Mouse (Mus musculus) frontal cortex, postnatal 10 days (tissue): Measurements from ENCODE around the gene Dll3.

ENCODE experiments used
- DNase-seq, 2 experiments: peaks; one replicate each; pipeline ENCODE4 v3.0.0; 2022; ENCODE audit warnings: low spot score in 2 of 2, mixed read lengths in 1 of 2

The Dll3 gene

DNA sequence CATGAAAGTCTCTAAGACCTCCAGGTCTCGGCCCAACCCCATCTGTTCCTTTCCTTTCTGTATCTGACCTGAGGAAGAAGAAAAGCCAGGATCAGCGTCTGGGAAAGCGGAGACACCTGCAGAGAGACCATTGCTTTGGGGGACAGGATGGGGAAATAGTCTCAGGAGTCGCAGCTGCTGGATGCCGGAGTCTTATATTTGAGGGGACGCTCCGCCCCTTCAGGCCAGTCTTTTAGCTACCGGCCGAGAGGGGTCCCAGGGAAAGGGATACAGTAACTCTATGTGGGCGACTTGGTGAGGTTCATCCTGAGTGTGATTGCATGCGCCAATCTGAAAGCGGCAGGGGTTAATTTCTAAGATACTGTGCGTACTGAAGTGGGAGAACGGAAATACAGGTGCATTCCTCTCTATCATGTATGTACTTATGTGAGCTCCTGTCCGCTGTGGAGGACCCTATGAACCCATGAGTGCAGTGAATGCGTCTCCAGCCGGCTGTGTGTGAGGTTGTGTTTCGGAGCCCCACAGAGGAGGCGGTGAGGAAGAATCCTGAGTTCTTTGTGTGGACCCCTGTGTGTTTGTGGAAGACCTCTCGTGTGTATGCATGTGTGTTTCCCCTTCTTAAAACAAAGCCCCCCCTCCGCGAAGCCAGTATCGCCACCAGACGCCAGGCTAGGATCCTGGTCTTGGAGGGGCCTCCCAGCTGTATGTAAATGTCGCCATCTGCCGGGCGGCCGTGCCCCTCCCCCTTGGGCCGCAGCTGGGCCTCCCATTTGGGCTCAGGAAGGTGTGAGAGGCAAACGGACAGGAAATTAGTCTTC is at the start of gene Dll3:
Dll3 (minus strand) TSS at position 623 of the 818 bp plus-strand sequence.
- DNase-seq = peak; percentile 50 to 55

DNA sequence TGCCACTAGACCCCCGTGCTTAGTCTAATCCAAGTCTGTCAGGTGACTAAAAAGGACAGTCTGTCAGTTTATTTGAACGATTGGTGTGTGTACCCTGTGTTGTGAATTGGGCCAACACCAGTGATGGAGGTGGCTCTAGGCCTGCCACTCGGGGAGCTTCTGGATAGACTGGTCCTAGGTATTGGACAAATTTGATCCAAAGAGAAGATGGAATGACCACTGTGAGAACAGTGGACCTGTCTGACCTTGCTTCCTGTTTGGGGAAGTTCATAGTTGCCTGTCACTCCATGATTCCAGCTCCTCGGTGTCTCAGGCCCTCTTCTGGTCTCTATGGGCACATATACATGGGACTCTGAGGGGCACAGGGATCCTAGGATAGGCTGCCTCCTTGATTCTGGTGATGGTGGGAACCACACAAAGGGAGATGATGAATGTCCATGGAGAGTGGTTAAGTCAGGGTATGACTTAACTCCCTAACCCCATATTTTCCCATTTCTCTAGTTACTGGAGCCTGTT is 49.7 kb upstream of the Dll3 start:
- no peak for DNase-seq

GRCm38 (mm10) chr7:28350155-28350883 is 48.3 kb upstream of the Dll3 start, which contains the start of gene Rps16:
Gene Rps16, plus strand, starts transcription at chr7:28350652.
- DNase-seq = peak; percentile 94 to 98

- DNase-seq = no peak
Measured at GRCm38 (mm10) chr7:28348601-28349000, 46.6 kb upstream of the Dll3 start.

DNA sequence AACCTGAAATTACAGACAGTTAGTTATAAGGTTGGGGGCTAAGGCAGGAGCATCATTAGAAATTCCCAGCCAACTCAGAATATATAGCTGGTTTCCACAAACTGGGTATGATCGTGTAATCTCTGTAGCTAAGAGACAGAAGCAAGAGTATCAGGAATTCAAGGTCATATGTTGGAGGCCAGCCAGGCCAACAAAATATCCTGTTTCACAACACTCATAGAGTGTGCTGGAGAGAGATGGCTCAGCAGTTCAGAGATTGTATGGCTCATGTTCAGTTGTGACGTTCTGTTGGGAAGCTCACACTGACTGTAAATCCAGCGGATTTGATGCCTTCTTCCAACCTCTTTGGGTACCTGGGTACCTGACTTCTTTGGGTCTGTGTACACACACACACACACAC is 45.7 kb upstream of the Dll3 start:
- DNase-seq = no peak

GRCm38 (mm10) chr7:28344637-28345036 is 42.6 kb upstream of the Dll3 start:
- DNase-seq = no peak

GRCm38 (mm10) chr7:28341381-28341780 is 39.3 kb upstream of the Dll3 start:
- no peak for DNase-seq

DNA sequence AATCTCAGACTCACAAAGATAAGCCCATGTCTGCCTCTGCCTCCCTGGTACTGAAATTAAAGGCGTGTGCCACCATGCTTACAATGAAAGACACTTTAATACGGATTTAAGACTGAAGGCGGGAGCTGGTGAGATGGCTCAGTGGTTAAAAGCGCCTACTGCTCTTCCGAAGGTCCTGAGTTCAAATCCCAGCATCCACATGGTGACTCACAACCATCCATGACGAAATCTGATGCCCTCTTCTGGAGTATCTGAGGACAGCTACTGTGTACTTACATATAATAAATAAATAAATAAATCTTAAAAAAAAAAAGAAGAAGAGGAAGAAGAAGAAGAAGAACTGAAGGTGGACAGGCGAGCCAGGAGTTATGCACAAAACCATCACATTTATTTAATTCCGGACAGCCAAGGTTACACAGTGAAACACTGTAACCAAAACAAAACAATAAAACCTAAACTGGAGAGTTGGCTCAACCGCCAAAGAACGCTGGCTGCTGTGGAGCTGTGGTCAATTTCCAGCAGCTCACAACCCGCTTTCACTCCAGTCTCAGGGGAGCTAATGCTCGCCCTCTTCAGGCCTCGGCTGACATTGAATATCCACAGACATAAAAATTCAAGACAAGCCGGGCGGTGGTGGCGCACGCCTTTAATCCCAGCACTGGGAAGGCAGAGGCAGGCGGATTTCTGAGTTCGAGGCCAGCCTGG is 37.3 kb upstream of the Dll3 start:
- DNase-seq = no peak

GRCm38 (mm10) chr7:28338108-28338998 is 36.3 kb upstream of the Dll3 start, which contains the start of gene Supt5:
Gene Supt5, minus strand, starts transcription at chr7:28338746.
- DNase-seq = peak; percentile 95 to 96

DNA sequence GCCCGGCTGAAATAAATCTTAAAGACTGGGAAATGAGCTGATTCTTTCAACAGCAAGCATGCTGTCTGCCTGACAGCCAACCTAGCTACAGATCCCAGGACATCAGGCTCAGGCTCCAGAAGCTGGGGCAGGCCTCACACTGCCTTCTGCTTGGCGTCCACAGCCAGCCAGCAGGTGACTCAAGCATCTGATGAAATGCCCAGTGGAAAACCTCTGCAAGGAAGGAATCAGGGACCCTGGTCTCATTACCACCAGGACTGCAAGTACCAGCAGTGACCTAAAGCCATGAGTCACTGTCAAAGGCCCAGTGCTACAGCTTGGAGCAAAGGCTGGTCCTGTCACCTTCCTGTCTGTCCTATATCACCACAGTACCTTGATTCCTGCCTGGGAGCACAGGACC is 33.4 kb upstream of the Dll3 start:
- no peak for DNase-seq

- no peak for DNase-seq
Measured at GRCm38 (mm10) chr7:28334534-28334933, 32.5 kb upstream of the Dll3 start.

- no peak for DNase-seq
Measured at GRCm38 (mm10) chr7:28328260-28328659, 26.2 kb upstream of the Dll3 start.

DNA sequence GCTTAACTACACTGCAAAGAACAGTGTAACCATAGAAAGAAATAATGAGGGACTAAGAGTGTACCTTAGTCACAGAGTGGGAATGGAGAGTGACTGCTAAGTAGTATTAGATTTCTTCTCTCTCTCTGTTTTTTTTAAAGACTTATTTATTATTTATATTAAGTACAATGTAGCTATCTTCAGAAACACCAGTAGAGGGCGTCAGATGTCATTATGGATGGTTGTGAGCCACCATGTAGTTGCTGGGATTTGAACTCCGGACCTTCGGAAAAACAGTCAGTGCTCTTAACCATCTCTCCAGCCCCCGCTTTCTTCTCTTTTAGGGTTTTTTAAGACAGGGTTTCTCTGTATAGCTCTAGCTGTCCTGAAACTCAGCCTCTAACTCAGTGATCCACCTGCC is 24.4 kb upstream of the Dll3 start:
- DNase-seq = no peak

- DNase-seq = no peak
Measured at GRCm38 (mm10) chr7:28325293-28325692, 23.3 kb upstream of the Dll3 start.

GRCm38 (mm10) chr7:28321974-28322720 is 20.1 kb upstream of the Dll3 start:
- DNase-seq = no peak

- DNase-seq = no peak
Measured at GRCm38 (mm10) chr7:28318714-28319113, 16.7 kb upstream of the Dll3 start.

- DNase-seq = no peak
Measured at GRCm38 (mm10) chr7:28318036-28318435, 16.0 kb upstream of the Dll3 start.

GRCm38 (mm10) chr7:28311926-28312543 is 10.0 kb upstream of the Dll3 start, which contains the start of gene Timm50:
Gene Timm50, minus strand, starts transcription at chr7:28312072.
- DNase-seq = peak; percentile 97 to 98

GRCm38 (mm10) chr7:28311151-28311925 is 9.3 kb upstream of the Dll3 start:
- no peak for DNase-seq
